Mouse (Mus musculus) 416B (cell line): ENCODE results near the gene Slc34a3.
"Not testable (repeated sequence)": the region's sequence is repeated elsewhere in the genome, so short reads cannot be mapped to it uniquely, and the experiment has no call there.

Source experiments
- DNase-seq: peaks from one replicate; pipeline ENCODE4 v3.0.0; 2011; ENCODE audit warnings: low read depth

Gene Slc34a3

GRCm38 (mm10) chr2:25234050-25234449 is at the start of gene Slc34a3:
Gene Slc34a3 (minus strand): TSS chr2:25234364.
- no peak for DNase-seq

GRCm38 (mm10) chr2:25278928-25279882 is 45.0 kb upstream of the Slc34a3 start:
- peak; percentile 89 for DNase-seq

- DNase-seq: no peak
Measured at GRCm38 (mm10) chr2:25273010-25273409, 38.8 kb upstream of the Slc34a3 start.

- DNase-seq: no peak
Measured at GRCm38 (mm10) chr2:25272515-25272914, 38.4 kb upstream of the Slc34a3 start.

GRCm38 (mm10) chr2:25271827-25272511 is 37.8 kb upstream of the Slc34a3 start, which contains the start of the genes Ssna1 and Anapc2:
Gene Ssna1 (minus strand): TSS chr2:25272438.
Gene Anapc2 (plus strand): TSS chr2:25272478.
- DNase-seq: peak; percentile 97

GRCm38 (mm10) chr2:25267746-25268309 is 33.7 kb upstream of the Slc34a3 start:
- DNase-seq: no peak

- DNase-seq: no peak
Measured at GRCm38 (mm10) chr2:25267241-25267640, 33.1 kb upstream of the Slc34a3 start.

GRCm38 (mm10) chr2:25266720-25267119 is 32.6 kb upstream of the Slc34a3 start:
- DNase-seq: no peak

- peak; percentile 71 for DNase-seq
Measured at GRCm38 (mm10) chr2:25265897-25266656, 31.9 kb upstream of the Slc34a3 start.

- no peak for DNase-seq
Measured at GRCm38 (mm10) chr2:25264851-25265250, 30.7 kb upstream of the Slc34a3 start.

- no peak for DNase-seq
Measured at GRCm38 (mm10) chr2:25264286-25264660, 30.1 kb upstream of the Slc34a3 start.

- no peak for DNase-seq
Measured at GRCm38 (mm10) chr2:25263623-25264285, 29.6 kb upstream of the Slc34a3 start.

- peak; percentile 54 for DNase-seq
Measured at GRCm38 (mm10) chr2:25262795-25263622, 28.8 kb upstream of the Slc34a3 start.

GRCm38 (mm10) chr2:25262291-25262767 is 28.2 kb upstream of the Slc34a3 start, which contains the start of gene Tprn:
Gene Tprn (plus strand): TSS chr2:25262618.
- DNase-seq: peak; percentile 99

- DNase-seq: no peak
Measured at GRCm38 (mm10) chr2:25261870-25262269, 27.7 kb upstream of the Slc34a3 start.

- DNase-seq: peak; percentile 55
Measured at GRCm38 (mm10) chr2:25258887-25259286, 24.7 kb upstream of the Slc34a3 start.

- not testable (repeated sequence) for DNase-seq
Measured at GRCm38 (mm10) chr2:25257250-25257649, 23.1 kb upstream of the Slc34a3 start.

GRCm38 (mm10) chr2:25256443-25257109 is 22.4 kb upstream of the Slc34a3 start:
- DNase-seq: peak; percentile 89

GRCm38 (mm10) chr2:25255284-25255779 is 21.2 kb upstream of the Slc34a3 start, which contains the start of gene Tmem203:
Gene Tmem203 (plus strand): TSS chr2:25255439.
- peak; percentile 91 for DNase-seq
